Mouse (Mus musculus) lung, postnatal 0 days (tissue): ENCODE results near the gene Eif4e3.

Experiments used
- CTCF ChIP-seq: IDR thresholded peaks from 2 replicates; pipeline ENCODE4 v1.5.1; 2016; ENCODE audit warnings: antibody characterized with exemption, mild to moderate bottlenecking
- EP300 ChIP-seq: IDR thresholded peaks from 2 replicates; pipeline ENCODE4 v1.6.1; 2016; ENCODE audit warnings: antibody characterized with exemption, mild to moderate bottlenecking, control low read depth

DNA sequence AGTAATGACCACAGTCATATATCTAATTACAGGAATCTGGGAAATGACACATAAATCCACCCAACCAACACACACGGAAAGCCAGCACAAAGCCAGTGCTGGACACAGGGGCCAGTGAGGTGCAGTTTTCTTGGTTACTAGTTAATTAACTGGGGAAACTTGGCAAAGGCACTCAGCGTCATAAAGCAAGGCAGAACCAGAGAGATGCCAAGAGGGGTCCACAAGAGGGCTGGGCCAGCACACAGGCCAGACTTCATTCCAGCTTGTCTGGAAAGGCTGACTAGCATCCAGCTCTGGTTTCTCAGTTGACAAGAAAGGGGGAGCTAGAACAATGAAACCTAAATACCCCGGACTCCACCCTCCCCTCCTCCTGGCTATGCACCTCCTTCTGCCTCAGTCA is 33.9 kb upstream of the Eif4e3 start:
- TF ChIP-seq CTCF (no peak), EP300 (no peak)
